Mouse (Mus musculus) liver, postnatal 0 days (tissue): ENCODE measurements around the gene Ipp.

ENCODE experiments used
- CTCF ChIP-seq: sonication (generic); IDR thresholded peaks from 2 replicates; pipeline ENCODE4 v1.5.1; 2016; ENCODE audit warnings: antibody characterized with exemption, low read depth
- EP300 ChIP-seq: IDR thresholded peaks from 2 replicates; pipeline ENCODE4 v1.6.1; 2016; ENCODE audit warnings: antibody characterized with exemption, low read depth, mild to moderate bottlenecking

DNA sequence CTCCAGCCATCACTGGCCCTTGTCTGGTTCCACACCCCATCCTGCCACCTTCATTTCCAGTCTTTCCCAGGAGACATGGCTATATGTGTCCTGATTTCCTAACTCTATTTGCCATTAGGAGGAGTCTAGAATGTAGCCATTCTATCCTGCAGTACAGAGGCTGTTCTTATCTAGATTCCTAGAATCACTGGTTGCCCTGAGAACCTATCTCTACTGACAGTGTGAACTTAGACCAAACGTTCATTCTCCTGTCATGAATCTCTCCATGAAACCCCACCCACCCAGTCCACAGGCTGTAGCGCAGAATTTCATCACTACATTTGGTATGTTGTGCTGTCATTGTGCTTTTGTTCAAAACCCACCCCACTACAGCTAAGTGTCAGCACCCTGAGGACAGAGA, 26.0 kb upstream of the Ipp start:
- TF ChIP-seq CTCF: no peak
- no peak for TF ChIP-seq EP300
